Mouse (Mus musculus) cerebellum, adult 9-10 months (tissue): Measurements from ENCODE around the gene 9230110F15Rik.
"Not testable (repeated sequence)": the region's sequence is repeated elsewhere in the genome, so short reads cannot be mapped to it uniquely, and the experiment has no call there.

Experiments used
- DNase-seq: peaks from one replicate; pipeline ENCODE4 v3.0.0; 2022

9230110F15Rik gene

GRCm38 (mm10) chr9:35844050-35844449 is at the start of gene 9230110F15Rik:
TSS of gene 9230110F15Rik (minus strand) at chr9:35844150.
- DNase-seq: no peak

GRCm38 (mm10) chr9:35893112-35893511 is 49.2 kb upstream of the 9230110F15Rik start:
- DNase-seq: not testable (repeated sequence)

- not testable (repeated sequence) for DNase-seq
Measured at GRCm38 (mm10) chr9:35817881-35818280, 26.1 kb downstream of the 9230110F15Rik start.

GRCm38 (mm10) chr9:35798146-35798545 is 45.8 kb downstream of the 9230110F15Rik start:
- DNase-seq: no peak

- no peak for DNase-seq
Measured at GRCm38 (mm10) chr9:35790001-35790400, 53.9 kb downstream of the 9230110F15Rik start, which contains the start of the genes Gm27235 and D730048I06Rik. TSS of gene Gm27235 (minus strand) at chr9:35790101. TSS of gene D730048I06Rik (minus strand) at chr9:35790112.
